Mouse (Mus musculus) hindbrain, embryonic 10.5 days (tissue): ENCODE data around the gene A630095N17Rik. TPM values are rescaled to one million over a fixed set of nuclear protein-coding genes. Genes with fewer than 3 reads are reported as not detected.

Source experiments
- polyA plus RNA-seq: library from polyadenylated mRNA; unstranded; fragments of >200 nt; fragmentation: Nextera tagmentation; extraction: Ambion mirVana; gene quantifications from 2 replicates; pipeline ENCODE4 v1.2.1, GENCODE M21; 2016

A630095N17Rik gene
- polyA plus RNA-seq, 1 experiment from 2014 or later: not detected

Other genes starting within 250 kb of the A630095N17Rik start
- gene Nhej1, start 106.9 kb downstream of the A630095N17Rik start, polyA plus RNA-seq: 14.1 and 14.7 TPM in 2 replicates
- not detected in 2 replicates for gene Slc23a3, start 98.2 kb downstream of the A630095N17Rik start, polyA plus RNA-seq
- 53.5 and 67.2 TPM in 2 replicates for gene Cnppd1, start 89.4 kb downstream of the A630095N17Rik start, polyA plus RNA-seq
- 46.0 and 63.4 TPM in 2 replicates for gene Retreg2, start 89.3 kb downstream of the A630095N17Rik start, polyA plus RNA-seq
- gene Zfand2b, start 63.5 kb downstream of the A630095N17Rik start, polyA plus RNA-seq: 38.0 and 43.8 TPM in 2 replicates
- gene Abcb6, start 51.7 kb downstream of the A630095N17Rik start, polyA plus RNA-seq: 32.6 and 35.7 TPM in 2 replicates
- gene Ankzf1, start 40.0 kb downstream of the A630095N17Rik start, polyA plus RNA-seq: 21.6 and 23.8 TPM in 2 replicates
- 23.1 and 32.1 TPM in 2 replicates for gene Atg9a, start 39.9 kb downstream of the A630095N17Rik start, polyA plus RNA-seq
- gene Glb1l, start 21.3 kb downstream of the A630095N17Rik start, polyA plus RNA-seq: 14.5 and 19.9 TPM in 2 replicates
- gene Stk16, start 21.3 kb downstream of the A630095N17Rik start, polyA plus RNA-seq: 143 and 153 TPM in 2 replicates
- gene Tuba4a, start 12.2 kb downstream of the A630095N17Rik start, polyA plus RNA-seq: 10.8 and 19.4 TPM in 2 replicates
- 28.9 and 37.5 TPM in 2 replicates for gene Dnajb2, start 4.3 kb upstream of the A630095N17Rik start, polyA plus RNA-seq
- gene Ptprn, start 32.4 kb upstream of the A630095N17Rik start, polyA plus RNA-seq: 3.9 and 7.9 TPM in 2 replicates
- gene Resp18, start 46.3 kb upstream of the A630095N17Rik start, polyA plus RNA-seq: 7.5 and 22.3 TPM in 2 replicates
- 154 and 199 TPM in 2 replicates for gene Dnpep, start 85.9 kb upstream of the A630095N17Rik start, polyA plus RNA-seq
- 3.8 and 4.5 TPM in 2 replicates for gene Des, start 128.2 kb upstream of the A630095N17Rik start, polyA plus RNA-seq
- gene Speg, start 143.2 kb upstream of the A630095N17Rik start, polyA plus RNA-seq: 19.0 and 20.2 TPM in 2 replicates
- gene Gmppa, start 203.8 kb upstream of the A630095N17Rik start, polyA plus RNA-seq: 62.3 and 91.2 TPM in 2 replicates
- gene Asic4, start 218.3 kb upstream of the A630095N17Rik start, polyA plus RNA-seq: 3.8 and 9.3 TPM in 2 replicates
- 25.1 and 29.8 TPM in 2 replicates for gene Chpf, start 247.2 kb upstream of the A630095N17Rik start, polyA plus RNA-seq
- 8.6 and 20.4 TPM in 2 replicates for gene Tmem198, start 247.4 kb upstream of the A630095N17Rik start, polyA plus RNA-seq